ENCODE assay signal across 22 mouse cellular contexts in the genomic region with DNA sequence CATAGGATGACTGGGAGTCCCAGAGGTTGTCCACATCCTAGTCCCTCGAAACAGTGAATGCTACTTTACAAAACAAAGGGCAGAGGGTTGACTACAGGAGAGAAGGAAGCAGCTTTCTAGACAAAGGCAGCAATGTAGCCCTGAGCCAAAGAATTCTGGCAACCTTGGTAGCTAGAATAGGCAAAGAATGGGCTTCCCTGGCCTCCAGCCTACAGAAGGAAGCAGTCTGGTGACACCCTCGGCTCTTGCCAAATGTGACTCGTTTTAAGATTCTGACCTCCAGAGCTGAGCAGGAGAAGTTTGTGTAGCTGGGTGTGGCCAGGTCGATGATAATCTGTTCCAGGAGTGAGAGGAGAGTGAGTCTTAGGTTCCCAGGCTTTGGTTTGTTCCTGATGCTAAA.
DNase-seq lines count a peak whose midpoint lies in the region; ATAC-seq and TF ChIP-seq lines count a peak whose summit lies in the region.
"Had no signal": no experiment of that assay in that cellular context is flagged by ENCODE, and none has a peak within 500 bp of the region (broad histone marks: within the 10 kb centered on the region; RNA-seq: fewer than 3 reads in every experiment).

No protein-coding gene starts in this region.

- H3K27me3 ChIP-seq in forebrain, postnatal 0 days (ENCODE audit: insufficient read depth, low read length) = no peaks in the 10 kb centered on the region
- H3K27me3 ChIP-seq in forebrain, embryonic 15.5 days = no peaks in the 10 kb centered on the region

- H3K4me2 ChIP-seq in forebrain, postnatal 0 days (ENCODE audit: low read depth) = no peak overlapping the region
- no peak overlapping the region for H3K4me2 ChIP-seq in forebrain, embryonic 15.5 days (replicated peaks)
- H3K4me2 ChIP-seq: heart, embryonic 13.5 days; hindbrain, embryonic 12.5 days; midbrain, embryonic 13.5 days had no signal

- WGBS in forebrain, postnatal 0 days = 30% methylated on average over 4 of the region's 4 CpGs
- WGBS in forebrain, embryonic 15.5 days = 35% methylated on average over 4 of the region's 4 CpGs

- no peaks in the 10 kb centered on the region for H3K4me1 ChIP-seq in forebrain, postnatal 0 days (ENCODE audit: insufficient read depth)
- peaks cover 23% of the 10 kb centered on the region for H3K4me1 ChIP-seq in forebrain, embryonic 15.5 days
- H3K4me1 ChIP-seq: heart, embryonic 13.5 days had no signal

- H3K27ac ChIP-seq in forebrain, postnatal 0 days (ENCODE audit: low read depth, low read length) = no peak overlapping the region
- no peak overlapping the region for H3K27ac ChIP-seq in forebrain, embryonic 15.5 days (replicated peaks)
- H3K27ac ChIP-seq: forebrain, embryonic 10.5 days; gastrocnemius, adult 2 months; heart, embryonic 13.5 days; hindbrain, embryonic 12.5 days; left cerebral cortex, adult 2 months; liver, embryonic 14.5 days; midbrain, embryonic 13.5 days had no signal

- no peak overlapping the region for H3K9ac ChIP-seq in forebrain, postnatal 0 days
- H3K9ac ChIP-seq in forebrain, embryonic 15.5 days (replicated peaks) = no peak overlapping the region
- H3K9ac ChIP-seq: heart, embryonic 13.5 days; hindbrain, embryonic 12.5 days; liver, embryonic 14.5 days; midbrain, embryonic 13.5 days had no signal

- H3K9me3 ChIP-seq in forebrain, postnatal 0 days (ENCODE audit: low read length) = no peaks in the 10 kb centered on the region
- H3K9me3 ChIP-seq in forebrain, embryonic 15.5 days = no peaks in the 10 kb centered on the region
- H3K9me3 ChIP-seq: forebrain, embryonic 10.5 days; G1E; heart, embryonic 13.5 days; hindbrain, embryonic 12.5 days; midbrain, embryonic 13.5 days had no signal

- TF ChIP-seq CTCF in forebrain, postnatal 0 days (IDR thresholded peaks at IDR 0.05; ENCODE audit: low read depth) = no peak
- TF ChIP-seq CTCF in brain, embryonic 14.5 days (IDR thresholded peaks at IDR 0.05; ENCODE audit: borderline replicate concordance, extremely low read depth, insufficient read depth, insufficient read length) = no peak

- DNase-seq in cerebellum, adult 18-20 months = peak; percentile 16 to 18
- DNase-seq in cerebellum, adult 9-11 months = no peak
- peak; percentile 39 for DNase-seq in forebrain, postnatal 0 days
- DNase-seq in lung, postnatal 36 days = peak; percentile 15
- DNase-seq in lung, postnatal 14 days = no peak
- peak; percentile 74 for DNase-seq in brain, embryonic 14.5 days (ENCODE audit: low read depth)
- no peak for DNase-seq in ovary, adult 18-20 months (ENCODE audit: low spot score)
- DNase-seq: adrenal gland, postnatal 10 days; gastrocnemius, adult 2 months; heart, postnatal 14 days; kidney, postnatal 4 days; layer of hippocampus, adult 9-11 months; right cerebral cortex, postnatal 14 days had no signal

- no peak overlapping the region for H3K4me3 ChIP-seq in forebrain, postnatal 0 days (ENCODE audit: low read depth, low read length)
- no peak overlapping the region for H3K4me3 ChIP-seq in forebrain, embryonic 15.5 days
- H3K4me3 ChIP-seq: forebrain, embryonic 10.5 days; gastrocnemius, adult 2 months; heart, embryonic 13.5 days; hindbrain, embryonic 12.5 days; left cerebral cortex, adult 2 months; midbrain, embryonic 13.5 days had no signal

- ATAC-seq in forebrain, postnatal 0 days = no peak; the same call in 1 of the 2 replicates
- ATAC-seq in forebrain, embryonic 15.5 days (replicated peaks) = no peak
- ATAC-seq: intestine, postnatal 0 days; midbrain, embryonic 13.5 days had no signal

- TF ChIP-seq POLR2A in brain, embryonic 14.5 days (IDR thresholded peaks at IDR 0.05; ENCODE audit: borderline replicate concordance, extremely low read depth, insufficient read depth, insufficient read length, poor library complexity, severe bottlenecking) = no peak

- H3K36me3 ChIP-seq in forebrain, postnatal 0 days (ENCODE audit: insufficient read depth) = no peaks in the 10 kb centered on the region
- no peaks in the 10 kb centered on the region for H3K36me3 ChIP-seq in forebrain, embryonic 15.5 days
- H3K36me3 ChIP-seq: forebrain, embryonic 10.5 days; G1E; heart, embryonic 13.5 days; hindbrain, embryonic 12.5 days; midbrain, embryonic 13.5 days had no signal

Comparison
In these comparisons a context has a peak if more than half of its experiments do, and no peak if none do; other contexts are left out.
1. DNase-seq: peak in cerebellum, adult 18-20 months (2 of 2), forebrain, postnatal 0 days (single experiment), lung, postnatal 36 days (single experiment) and brain, embryonic 14.5 days (single experiment); none in cerebellum, adult 9-11 months (single experiment), lung, postnatal 14 days (single experiment) and ovary, adult 18-20 months (single experiment).